9 mouse cellular contexts compared by ENCODE assay signal in the genomic region with DNA sequence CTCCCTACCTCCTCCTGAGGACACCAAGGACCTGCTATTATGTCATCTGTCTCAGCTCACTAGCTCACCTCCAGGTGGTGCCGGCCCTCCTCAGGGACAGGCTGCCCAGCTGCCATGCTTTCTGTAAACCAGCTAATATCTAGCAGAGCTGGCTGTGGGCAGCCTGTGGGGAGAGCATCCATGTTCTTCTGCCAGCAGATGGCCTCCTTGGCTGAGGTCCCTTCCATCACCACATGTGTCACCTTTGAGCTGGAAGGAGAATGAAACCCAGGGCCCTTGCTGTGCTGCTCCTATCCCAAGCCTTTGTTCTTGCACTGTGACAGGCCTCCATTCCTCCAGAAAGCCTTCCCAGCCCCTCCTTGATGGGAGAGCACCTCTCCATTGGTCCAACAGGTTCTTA. TPM values are rescaled to one million over a fixed set of nuclear protein-coding genes. Genes with fewer than 3 reads are reported as not detected.
DNase-seq lines count a peak whose midpoint lies in the region; ATAC-seq and TF ChIP-seq lines count a peak whose summit lies in the region.
"Had no signal": no experiment of that assay in that cellular context is flagged by ENCODE, and none has a peak within 500 bp of the region (broad histone marks: within the 10 kb centered on the region; RNA-seq: fewer than 3 reads in every experiment).

No protein-coding gene starts in this region.

- peak; percentile 71 for DNase-seq in kidney, postnatal 0 days (ENCODE audit: low spot score)
- DNase-seq in kidney, adult 18-20 months: no peak
- DNase-seq in CD4-positive helper T cell, adult 2 months (ENCODE audit: low read depth, low spot score): peak; percentile 23
- DNase-seq in Muller cell, postnatal 12 days (ENCODE audit: inconsistent ontology term): peak; percentile 39
- peak; percentile 38 for DNase-seq in kidney, postnatal 14 days
- no peak for DNase-seq in ovary, postnatal 14 days (ENCODE audit: low spot score)
- DNase-seq in gastrocnemius, postnatal 14 days: no peak

- no peaks in the 10 kb centered on the region for H3K9me3 ChIP-seq in kidney, postnatal 0 days (replicated peaks; ENCODE audit: low read length)

- no peaks in the 10 kb centered on the region for H3K4me1 ChIP-seq in kidney, postnatal 0 days (replicated peaks; ENCODE audit: insufficient read depth, low read length)

- H3K36me3 ChIP-seq in kidney, postnatal 0 days (ENCODE audit: insufficient read depth, low read length): peaks cover 17% of the 10 kb centered on the region

- no peak overlapping the region for H3K4me3 ChIP-seq in kidney, postnatal 0 days (replicated peaks; ENCODE audit: low read depth, low read length)

- peak; percentile 63 for TF ChIP-seq CTCF in kidney, postnatal 0 days (IDR thresholded peaks at IDR 0.05; ENCODE audit: low read depth)

- H3K27ac ChIP-seq in kidney, postnatal 0 days: no peak overlapping the region
- H3K27ac ChIP-seq: macrophage had no signal

- peak; percentile 31 for ATAC-seq in kidney, postnatal 0 days (replicated peaks; ENCODE audit: low FRiP score, low read depth)
- ATAC-seq in erythroblast, adult 5-6 weeks (replicated peaks; ENCODE audit: low FRiP score, poor library complexity, severe bottlenecking): no peak

- intact Hi-C loops in gastrocnemius, postnatal 14 days (cut with DNase I; ENCODE audit: low total_unique reads): no loop called here

- no peak overlapping the region for H3K9ac ChIP-seq in kidney, postnatal 0 days (ENCODE audit: low read depth, low read length)

- no peaks in the 10 kb centered on the region for H3K27me3 ChIP-seq in kidney, postnatal 0 days (ENCODE audit: insufficient read depth, low read length)

- no peak overlapping the region for H3K4me2 ChIP-seq in kidney, postnatal 0 days (ENCODE audit: low read length)

- WGBS in kidney, postnatal 0 days: 37% methylated on average over 1 of the region's 1 CpGs

RNA-seq across cellular contexts. Expression of gene Polm, which starts 1.7 kb away (rescaled TPM):
- polyA plus RNA-seq in kidney, postnatal 0 days (2015; fragmentation: Nextera tagmentation; extraction: Ambion mirVana): 7.8 and 8.7 TPM in 2 replicates
- 1 to 10 TPM; 2.1 to 3.3 TPM for total RNA-seq in gastrocnemius, postnatal 14 days (2021)
- total RNA-seq in erythroblast, adult 5-6 weeks (2015; ENCODE audit: low replicate concordance): 0.58 and 3.3 TPM in 2 replicates
- total RNA-seq in erythroblast, adult 5-6 weeks (2017; ENCODE audit: low replicate concordance): 0.28 and 1.5 TPM in 2 replicates

RNA-seq across cellular contexts. Expression of gene Aebp1, which starts 25.6 kb away (rescaled TPM):
- polyA plus RNA-seq in kidney, postnatal 0 days (2015; fragmentation: Nextera tagmentation; extraction: Ambion mirVana): 33.9 and 38.6 TPM in 2 replicates
- 10 to 100 TPM; 30.0 to 33.4 TPM for total RNA-seq in gastrocnemius, postnatal 14 days (2021)
- total RNA-seq in erythroblast, adult 5-6 weeks (2015; ENCODE audit: low replicate concordance): not detected in 2 replicates
- not detected in 2 replicates for total RNA-seq in erythroblast, adult 5-6 weeks (2017; ENCODE audit: low replicate concordance)

RNA-seq across cellular contexts. Expression of gene Pgam2, which starts 32.6 kb away (rescaled TPM):
- polyA plus RNA-seq in kidney, postnatal 0 days (2015; fragmentation: Nextera tagmentation; extraction: Ambion mirVana): 111 and 121 TPM in 2 replicates
- 1,000 to 10,000 TPM; 3,325 to 3,362 TPM for total RNA-seq in gastrocnemius, postnatal 14 days (2021)
- total RNA-seq in erythroblast, adult 5-6 weeks (2015; ENCODE audit: low replicate concordance): not detected in 2 replicates
- not detected in 2 replicates for total RNA-seq in erythroblast, adult 5-6 weeks (2017; ENCODE audit: low replicate concordance)
- polyA plus RNA-seq: macrophage had no signal

RNA-seq across cellular contexts. Expression of gene Pold2, which starts 42.0 kb away (rescaled TPM):
- 74.4 and 82.6 TPM in 2 replicates for polyA plus RNA-seq in kidney, postnatal 0 days (2015; fragmentation: Nextera tagmentation; extraction: Ambion mirVana)
- 10 to 100 TPM; 36.4 to 38.7 TPM for total RNA-seq in gastrocnemius, postnatal 14 days (2021)
- 20.7 and 26.5 TPM in 2 replicates for total RNA-seq in erythroblast, adult 5-6 weeks (2015; ENCODE audit: low replicate concordance)
- total RNA-seq in erythroblast, adult 5-6 weeks (2017; ENCODE audit: low replicate concordance): 4.2 and 18.0 TPM in 2 replicates

RNA-seq across cellular contexts. Expression of gene Dbnl, which starts 47.8 kb away (rescaled TPM):
- polyA plus RNA-seq in kidney, postnatal 0 days (2015; fragmentation: Nextera tagmentation; extraction: Ambion mirVana): 82.7 and 93.3 TPM in 2 replicates
- total RNA-seq in gastrocnemius, postnatal 14 days (2021): 10 to 100 TPM; 18.7 to 21.6 TPM
- total RNA-seq in erythroblast, adult 5-6 weeks (2015; ENCODE audit: low replicate concordance): 14.4 and 17.1 TPM in 2 replicates
- total RNA-seq in erythroblast, adult 5-6 weeks (2017; ENCODE audit: low replicate concordance): 26.0 and 32.9 TPM in 2 replicates

Comparison
In these comparisons a context has a peak if more than half of its experiments do, and no peak if none do; other contexts are left out.
1. DNase-seq: peak in kidney, postnatal 0 days (single experiment), CD4-positive helper T cell, adult 2 months (single experiment), Muller cell, postnatal 12 days (single experiment) and kidney, postnatal 14 days (single experiment); none in kidney, adult 18-20 months (single experiment), ovary, postnatal 14 days (single experiment) and gastrocnemius, postnatal 14 days (single experiment).
2. RNA of gene Aebp1, which starts 25.6 kb away (total RNA-seq): 30.0 to 33.4 TPM in gastrocnemius, postnatal 14 days; not detected in erythroblast, adult 5-6 weeks; every median in the first group is over 10 times any median in the second.
3. RNA of gene Pgam2, which starts 32.6 kb away (total RNA-seq): 3,325 to 3,362 TPM in gastrocnemius, postnatal 14 days; not detected in erythroblast, adult 5-6 weeks; every median in the first group is over 1,000 times any median in the second.